Mouse (Mus musculus) heart, postnatal 10 days (tissue): ENCODE results near the gene Ctnnd1. TPM values are rescaled to one million over a fixed set of nuclear protein-coding genes. Genes with fewer than 3 reads are reported as not detected.

Experiments used
- DNase-seq, 2 experiments: peaks; one replicate each; pipeline ENCODE4 v3.0.0; 2021
- intact Hi-C: fragments of 180-260 bp; cut with DNase I; formaldehyde crosslinking; loops from one replicate; pipeline ENCODE4 v1.15.1; 2025
- total RNA-seq, 2 experiments: library from RNA; stranded (reverse); gene quantifications; 2 replicates each; pipeline ENCODE4 v1.2.3; 2021

Gene Ctnnd1
- total RNA-seq, 2 experiments from 2014 or later, result 126 to 129 TPM

- no peak for DNase-seq
- intact Hi-C loops, result loop anchor here (2.0 to 10.0 kb wide), 2 partner anchors 32 to 164 kb away; partner anchors contain the start of gene Ctnnd1
Observed at GRCm38 (mm10) chr2:84618914-84619313, 31.7 kb downstream of the Ctnnd1 start.

GRCm38 (mm10) chr2:84617637-84618515, 32.7 kb downstream of the Ctnnd1 start:
- intact Hi-C loops, result loop anchor here (2.0 to 10.0 kb wide), 3 partner anchors 33 to 163 kb away; partner anchors contain the start of gene Ctnnd1
- DNase-seq, result peak; percentile 69 to 80

GRCm38 (mm10) chr2:84612764-84613163, 37.8 kb downstream of the Ctnnd1 start:
- intact Hi-C loops, result loop anchor here (2.0 to 10.0 kb wide), 2 partner anchors 14 to 158 kb away; no protein-coding TSS in a partner anchor
- no peak for DNase-seq

- intact Hi-C loops, result no loop called here
- DNase-seq, result no peak
Observed at GRCm38 (mm10) chr2:84607842-84608241, 42.7 kb downstream of the Ctnnd1 start.

GRCm38 (mm10) chr2:84600977-84601376, 49.6 kb downstream of the Ctnnd1 start:
- DNase-seq, result no peak
- intact Hi-C loops, result no loop called here

GRCm38 (mm10) chr2:84599270-84599888, 51.2 kb downstream of the Ctnnd1 start:
- intact Hi-C loops, result loop anchor here (2.0 kb wide), 1 partner anchor 13 kb away; no protein-coding TSS in a partner anchor
- peak; percentile 34 to 37 for DNase-seq

GRCm38 (mm10) chr2:84597123-84597522, 53.4 kb downstream of the Ctnnd1 start:
- intact Hi-C loops, result no loop called here

GRCm38 (mm10) chr2:84592801-84593200, 57.8 kb downstream of the Ctnnd1 start:
- intact Hi-C loops, result no loop called here

More at GRCm38 (mm10) chr2:84597123-84597522, 53.4 kb downstream of the Ctnnd1 start:
- no peak for DNase-seq

GRCm38 (mm10) chr2:84585700-84586099, 64.9 kb downstream of the Ctnnd1 start:
- DNase-seq, result no peak
- intact Hi-C loops, result no loop called here

More at GRCm38 (mm10) chr2:84592801-84593200, 57.8 kb downstream of the Ctnnd1 start:
- no peak for DNase-seq

- DNase-seq, result no peak
- intact Hi-C loops, result no loop called here
Observed at GRCm38 (mm10) chr2:84582286-84582685, 68.3 kb downstream of the Ctnnd1 start.

- intact Hi-C loops, result no loop called here
- no peak for DNase-seq
Observed at GRCm38 (mm10) chr2:84581208-84581607, 69.4 kb downstream of the Ctnnd1 start.

- no peak for DNase-seq
- intact Hi-C loops, result no loop called here
Observed at GRCm38 (mm10) chr2:84579311-84579710, 71.3 kb downstream of the Ctnnd1 start.

GRCm38 (mm10) chr2:84574130-84574529, 76.4 kb downstream of the Ctnnd1 start:
- no peak for DNase-seq

GRCm38 (mm10) chr2:84556888-84557514, 93.6 kb downstream of the Ctnnd1 start:
- DNase-seq, result peak; percentile 23 to 28

More at GRCm38 (mm10) chr2:84574130-84574529, 76.4 kb downstream of the Ctnnd1 start:
- intact Hi-C loops, result no loop called here

GRCm38 (mm10) chr2:84551390-84552100, 99.0 kb downstream of the Ctnnd1 start:
- no peak for DNase-seq
- intact Hi-C loops, result no loop called here

More at GRCm38 (mm10) chr2:84556888-84557514, 93.6 kb downstream of the Ctnnd1 start:
- intact Hi-C loops, result loop anchor here (5.0 kb wide), 1 partner anchor 105 kb away; no protein-coding TSS in a partner anchor

Other genes starting within 250 kb of the Ctnnd1 start
- gene Calcrl, start 225.4 kb downstream of the Ctnnd1 start, total RNA-seq, result 10 to 100 TPM; 47.6 to 54.8 TPM
- 10 to 100 TPM; 62.3 to 67.1 TPM for gene Tfpi, start 174.0 kb downstream of the Ctnnd1 start, total RNA-seq
- not detected for gene Btbd18, start 8.3 kb upstream of the Ctnnd1 start, total RNA-seq
- 10 to 100 TPM; 59.9 to 60.8 TPM for gene Selenoh, start 20.0 kb upstream of the Ctnnd1 start, total RNA-seq
- 10 to 100 TPM in 1 of 2 experiments, 1 to 10 TPM in 1; 9.6 to 11.7 TPM for gene Gm28635, start 27.3 kb upstream of the Ctnnd1 start, total RNA-seq
- 10 to 100 TPM; 15.1 to 17.8 TPM for gene Med19, start 27.6 kb upstream of the Ctnnd1 start, total RNA-seq
- gene Tmx2, start 28.4 kb upstream of the Ctnnd1 start, total RNA-seq, result 100 to 1,000 TPM; 109 to 134 TPM
- gene Zdhhc5, start 64.4 kb upstream of the Ctnnd1 start, total RNA-seq, result 10 to 100 TPM; 66.4 to 72.4 TPM
- 1 to 10 TPM; 7.0 to 8.1 TPM for gene Clp1, start 76.6 kb upstream of the Ctnnd1 start, total RNA-seq
- 1 to 10 TPM in 1 of 2 experiments, under 1 TPM in 1; 0.89 to 1.0 TPM for gene Ypel4, start 83.3 kb upstream of the Ctnnd1 start, total RNA-seq
- gene Gm19426, start 92.9 kb upstream of the Ctnnd1 start, total RNA-seq, result 1 to 10 TPM; 3.1 to 3.9 TPM
- gene Serping1, start 124.7 kb upstream of the Ctnnd1 start, total RNA-seq, result 10 to 100 TPM; 59.2 to 60.4 TPM
- gene Ube2l6, start 148.1 kb upstream of the Ctnnd1 start, total RNA-seq, result 10 to 100 TPM; 22.3 to 36.8 TPM
- gene Smtnl1, start 171.9 kb upstream of the Ctnnd1 start, total RNA-seq, result under 1 TPM in 1 of 2 experiments, not detected in 1; 0.14 TPM
- gene Timm10, start 176.2 kb upstream of the Ctnnd1 start, total RNA-seq, result 100 to 1,000 TPM; 122 to 124 TPM
- 1 to 10 TPM; 2.2 to 3.4 TPM for gene Slc43a1, start 188.1 kb upstream of the Ctnnd1 start, total RNA-seq
- gene Rtn4rl2, start 235.9 kb upstream of the Ctnnd1 start, total RNA-seq, result 1 to 10 TPM; 4.0 to 8.0 TPM